Mouse (Mus musculus) bone marrow macrophage, adult 2 months (primary cell): ENCODE measurements around the gene Arid3c. TPM values are rescaled to one million over a fixed set of nuclear protein-coding genes. Genes with fewer than 3 reads are reported as not detected.
"Not testable (repeated sequence)": the region's sequence is repeated elsewhere in the genome, so short reads cannot be mapped to it uniquely, and the experiment has no call there.

Source experiments
- H3K27ac ChIP-seq: 2 replicates; pipeline ENCODE4 v1.5.1; 2012; ENCODE audit warnings: low read depth, low read length; ENCODE audit not compliant: insufficient read depth
- H3K4me1 ChIP-seq: 2 replicates; pipeline ENCODE4 v1.6.1; 2012; ENCODE audit warnings: low read length; ENCODE audit not compliant: control insufficient read depth, insufficient read depth
- H3K4me3 ChIP-seq: 2 replicates; pipeline ENCODE4 v1.5.1; 2012; ENCODE audit warnings: mild to moderate bottlenecking, low read length, moderate library complexity; ENCODE audit not compliant: insufficient read depth
- CTCF ChIP-seq: IDR thresholded peaks from 2 replicates; pipeline ENCODE4 v1.5.1; 2012; ENCODE audit warnings: low read depth, mild to moderate bottlenecking, low read length, moderate library complexity
- POLR2A ChIP-seq: IDR thresholded peaks from 2 replicates; pipeline ENCODE4 v1.6.1; 2012; ENCODE audit warnings: mild to moderate bottlenecking, low read depth, low read length, borderline replicate concordance
- polyA plus RNA-seq: library from polyadenylated mRNA; stranded (reverse); fragments of >200 nt; gene quantifications from 2 replicates; pipeline ENCODE4 v1.2.4, GENCODE M21; 2012; ENCODE audit not compliant: missing spikeins, insufficient read depth, insufficient read length

Gene Arid3c
- polyA plus RNA-seq, 1 experiment: not detected

DNA sequence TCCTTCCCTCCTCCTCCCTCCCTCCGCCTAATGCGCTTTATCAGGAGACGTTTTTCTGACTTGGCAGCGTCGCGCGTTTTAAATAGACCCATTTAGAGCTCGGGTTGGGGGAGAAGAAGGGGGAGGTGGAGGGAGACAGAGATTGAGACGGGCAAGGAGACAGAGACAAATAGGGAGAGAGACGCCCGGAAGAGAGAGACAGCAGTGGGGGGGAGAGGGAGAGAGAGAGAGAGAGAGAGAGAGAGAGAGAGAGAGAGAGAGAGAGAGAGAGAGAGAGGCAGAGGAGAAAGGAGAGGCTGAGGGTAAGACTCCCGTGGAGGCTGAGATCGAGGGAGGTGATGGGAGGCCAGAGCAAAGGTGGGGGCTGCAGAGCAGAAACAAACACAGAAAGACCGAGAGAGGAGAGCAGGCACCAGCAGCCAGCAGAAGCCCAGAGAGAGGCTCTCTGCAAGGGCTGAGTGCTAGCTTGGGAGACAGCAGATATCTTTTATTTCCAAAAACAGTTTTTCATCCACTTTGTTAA is 46.0 kb downstream of the Arid3c start:
- not testable (repeated sequence) for H3K27ac ChIP-seq, H3K4me1 ChIP-seq, H3K4me3 ChIP-seq

DNA sequence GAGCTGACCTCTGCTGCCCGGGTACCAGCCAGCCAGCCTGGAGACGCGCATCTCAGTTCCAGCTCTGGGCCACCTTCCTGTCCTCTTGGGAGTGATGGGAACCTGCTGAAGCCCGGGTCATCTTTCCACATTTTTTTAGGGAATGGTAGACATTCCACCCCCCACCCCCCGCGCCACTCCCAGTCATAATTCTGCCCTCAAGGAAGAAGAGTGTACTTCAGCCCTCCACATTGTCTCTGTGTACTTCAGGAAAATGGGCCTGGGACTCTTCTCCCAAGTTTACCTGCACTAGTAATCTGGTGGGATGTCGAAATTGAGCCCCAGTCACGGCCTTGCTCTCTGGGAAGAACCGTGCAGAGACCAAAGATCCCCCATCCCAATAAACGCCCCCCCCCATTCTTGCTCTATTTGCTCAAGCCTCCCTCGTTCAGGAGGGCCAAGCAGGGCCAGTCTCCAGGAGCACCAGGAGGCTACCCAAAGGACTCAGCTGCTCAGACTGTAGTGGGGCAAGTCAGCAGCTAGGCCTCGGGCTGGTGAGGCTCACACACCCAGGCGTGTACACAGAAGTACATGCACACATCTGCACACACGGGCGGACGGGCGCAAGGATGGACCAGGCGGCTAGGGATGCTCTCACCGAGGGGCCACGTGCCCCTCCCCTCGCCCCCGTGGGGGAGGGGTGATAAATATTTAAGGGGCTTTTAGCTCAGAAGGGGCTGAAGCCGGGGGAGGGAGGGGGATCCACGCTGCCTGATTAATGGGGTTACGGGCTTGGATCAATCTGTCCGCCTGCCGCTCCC is 46.6 kb downstream of the Arid3c start:
- H3K27ac ChIP-seq, H3K4me1 ChIP-seq, H3K4me3 ChIP-seq: not testable (repeated sequence)

DNA sequence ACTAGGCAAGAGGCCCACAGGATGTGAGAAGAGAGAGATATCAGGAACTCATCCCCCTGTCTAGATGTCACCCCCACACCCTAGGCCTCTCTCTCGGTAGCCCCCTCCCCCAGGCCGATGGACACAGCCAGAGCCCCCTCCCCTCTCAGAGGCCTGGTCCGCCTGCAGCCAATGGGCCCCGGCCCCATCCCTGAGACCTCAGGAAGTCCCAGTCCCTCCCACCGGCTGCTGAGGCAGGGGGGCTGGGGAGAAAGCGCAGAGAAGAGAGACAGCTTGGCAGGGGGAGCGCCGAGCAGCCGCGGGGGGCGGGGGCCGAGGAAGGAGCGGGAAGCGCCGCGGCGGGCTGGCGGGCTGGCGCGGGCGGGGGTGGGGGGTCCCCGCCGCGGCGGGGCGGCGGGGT is 47.6 kb downstream of the Arid3c start:
- H3K27ac ChIP-seq, H3K4me3 ChIP-seq, H3K4me1 ChIP-seq: not testable (repeated sequence)

DNA sequence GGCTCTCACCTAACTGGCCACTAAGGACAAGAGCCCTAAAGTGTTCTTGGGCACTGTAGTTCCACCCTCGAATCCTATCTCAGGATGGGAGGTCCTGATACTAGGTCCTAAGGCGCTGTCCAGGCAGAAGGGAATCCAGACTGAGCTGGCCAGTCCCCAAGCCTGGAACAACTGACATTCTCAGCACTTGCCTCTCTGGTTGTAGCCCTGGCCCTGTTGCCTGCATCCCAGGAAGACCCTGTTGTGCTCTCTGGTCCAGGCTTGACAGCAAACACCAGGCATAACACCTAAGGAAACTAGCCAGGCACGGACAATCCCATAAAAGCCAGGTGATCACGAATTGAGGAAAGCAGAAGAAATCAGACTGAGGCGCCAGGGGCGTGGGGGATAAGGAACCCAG is 48.2 kb downstream of the Arid3c start:
- TF ChIP-seq POLR2A: no peak

DNA sequence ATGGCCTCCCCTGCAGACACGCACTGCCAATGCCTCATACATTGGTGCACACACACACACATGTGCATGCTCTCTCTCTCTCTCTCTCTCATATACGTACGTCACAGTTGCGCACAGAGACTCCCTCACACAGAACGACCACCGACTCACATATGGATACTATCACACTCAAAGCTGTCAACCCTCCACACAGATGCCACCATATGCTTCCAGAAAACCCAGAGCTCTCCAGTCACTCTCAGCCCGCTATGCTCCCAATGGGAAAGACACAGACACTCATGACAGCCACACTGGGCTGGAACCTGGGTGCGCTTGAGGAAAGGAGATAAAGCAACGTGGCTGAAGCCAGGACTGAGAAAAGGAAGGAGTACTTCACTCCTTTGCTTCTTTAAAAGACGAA is 49.0 kb downstream of the Arid3c start:
- no peak overlapping the region for H3K4me3 ChIP-seq
- TF ChIP-seq POLR2A: no peak
- TF ChIP-seq CTCF: no peak
- H3K27ac ChIP-seq: no peak overlapping the region

More for the DNA sequence above, 48.2 kb downstream of the Arid3c start:
- no peak overlapping the region for H3K4me3 ChIP-seq
- no peak overlapping the region for H3K27ac ChIP-seq
- H3K4me1 ChIP-seq: no peaks in the 10 kb centered on the region

DNA sequence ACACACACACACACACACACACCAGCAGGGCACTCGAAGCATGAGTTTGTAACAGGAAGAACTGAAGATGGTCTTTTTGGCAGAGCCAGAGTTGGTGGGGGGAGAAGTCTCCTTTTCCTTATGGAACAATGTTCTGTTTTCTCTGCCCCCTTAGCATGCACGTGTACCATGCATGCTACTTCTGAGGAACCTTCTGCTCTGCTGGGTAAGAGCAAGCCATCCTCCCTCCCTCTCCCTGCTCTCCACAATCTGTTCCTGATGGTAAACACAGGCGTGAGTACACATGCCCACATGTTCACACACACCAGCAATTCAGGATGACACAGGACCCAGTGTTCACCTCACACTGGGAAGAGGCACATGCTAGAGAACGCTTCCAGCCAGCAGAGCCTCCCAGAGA is 49.8 kb downstream of the Arid3c start:
- Histone ChIP-seq H3K4me3 (no peak overlapping the region), H3K4me1 (no peaks in the 10 kb centered on the region), H3K27ac (no peak overlapping the region)
- no peak for TF ChIP-seq POLR2A
- no peak for TF ChIP-seq CTCF

More for the DNA sequence above, 49.0 kb downstream of the Arid3c start:
- H3K4me1 ChIP-seq: no peaks in the 10 kb centered on the region

DNA sequence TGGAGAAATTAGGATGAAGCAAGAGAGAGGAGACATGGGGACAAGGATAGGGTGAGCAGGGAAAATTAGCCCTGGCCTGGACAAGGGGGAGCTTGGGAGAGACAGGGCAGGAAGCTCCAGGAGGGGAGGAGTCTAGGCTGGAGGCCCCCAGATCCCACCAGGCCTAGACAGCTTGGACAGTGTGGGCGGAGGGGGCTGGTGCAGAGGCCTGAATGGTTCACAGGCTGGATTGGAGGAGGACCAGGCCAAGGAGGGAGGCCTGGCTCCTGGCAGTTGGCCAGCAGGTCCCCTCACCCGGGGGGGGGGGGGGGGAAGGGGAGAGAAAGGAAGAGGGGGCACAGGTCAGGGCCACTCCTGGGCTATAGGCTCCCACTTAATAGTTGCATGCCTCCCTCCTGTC is 51.7 kb downstream of the Arid3c start:
- TF ChIP-seq POLR2A (no peak), CTCF (no peak)
- H3K4me1 ChIP-seq: no peaks in the 10 kb centered on the region
- no peak overlapping the region for H3K27ac ChIP-seq

DNA sequence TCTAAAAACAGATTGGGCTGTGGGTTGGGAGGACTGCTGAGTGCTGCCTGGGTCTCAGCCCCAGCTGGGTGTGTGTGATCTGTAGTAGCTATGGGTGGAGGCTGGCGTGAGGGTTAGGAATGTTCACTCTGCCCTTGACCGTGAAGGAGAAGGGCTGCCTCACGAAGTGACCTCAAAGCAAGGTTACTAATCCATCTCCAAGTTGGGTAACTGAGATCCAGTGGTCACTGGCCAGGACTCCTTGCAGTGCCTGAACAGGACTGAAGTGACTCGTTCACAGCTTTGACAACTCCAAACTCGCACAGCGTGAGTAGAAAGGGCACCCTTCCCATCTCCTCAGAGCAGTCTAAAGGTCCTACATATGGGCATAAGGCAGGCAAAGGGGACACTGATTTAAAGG is 52.1 kb downstream of the Arid3c start:
- H3K4me1 ChIP-seq: no peaks in the 10 kb centered on the region
- no peak overlapping the region for H3K4me3 ChIP-seq
- no peak overlapping the region for H3K27ac ChIP-seq
- TF ChIP-seq POLR2A (no peak), CTCF (no peak)

More for the DNA sequence above, 51.7 kb downstream of the Arid3c start:
- H3K4me3 ChIP-seq: no peak overlapping the region

DNA sequence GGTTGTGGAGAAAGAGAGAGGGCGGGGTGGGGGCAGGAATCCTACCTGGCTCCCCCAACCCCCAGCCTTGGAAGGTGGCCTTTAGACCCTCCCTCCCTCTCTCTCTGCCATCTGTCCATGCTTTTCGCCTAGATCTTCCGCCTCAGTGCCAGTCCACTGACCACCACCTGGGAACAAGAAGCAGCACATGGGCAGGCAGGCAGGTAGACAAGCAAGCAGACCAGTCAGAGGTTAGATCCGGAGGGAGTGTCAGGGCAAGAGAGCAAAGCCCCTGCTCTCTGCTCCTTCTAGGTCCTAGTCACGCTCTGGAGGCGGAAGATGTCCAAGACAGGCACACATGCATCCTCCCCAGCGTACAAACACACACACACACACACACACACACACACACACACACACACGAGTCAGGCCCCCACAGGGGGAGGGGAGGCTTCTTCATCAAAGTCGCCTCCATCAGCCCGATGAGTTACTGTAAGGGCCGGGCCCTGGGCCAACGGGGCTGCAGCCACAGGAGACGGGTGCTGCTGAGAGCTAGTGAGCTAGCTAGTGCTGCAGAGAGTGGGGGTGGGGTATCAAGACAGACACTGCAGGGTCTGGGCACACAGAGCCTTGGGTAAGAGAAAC is 53.8 kb downstream of the Arid3c start:
- no peaks in the 10 kb centered on the region for H3K4me1 ChIP-seq
- no peak for TF ChIP-seq CTCF
- TF ChIP-seq POLR2A: no peak
- H3K4me3 ChIP-seq: no peak overlapping the region
- no peak overlapping the region for H3K27ac ChIP-seq

DNA sequence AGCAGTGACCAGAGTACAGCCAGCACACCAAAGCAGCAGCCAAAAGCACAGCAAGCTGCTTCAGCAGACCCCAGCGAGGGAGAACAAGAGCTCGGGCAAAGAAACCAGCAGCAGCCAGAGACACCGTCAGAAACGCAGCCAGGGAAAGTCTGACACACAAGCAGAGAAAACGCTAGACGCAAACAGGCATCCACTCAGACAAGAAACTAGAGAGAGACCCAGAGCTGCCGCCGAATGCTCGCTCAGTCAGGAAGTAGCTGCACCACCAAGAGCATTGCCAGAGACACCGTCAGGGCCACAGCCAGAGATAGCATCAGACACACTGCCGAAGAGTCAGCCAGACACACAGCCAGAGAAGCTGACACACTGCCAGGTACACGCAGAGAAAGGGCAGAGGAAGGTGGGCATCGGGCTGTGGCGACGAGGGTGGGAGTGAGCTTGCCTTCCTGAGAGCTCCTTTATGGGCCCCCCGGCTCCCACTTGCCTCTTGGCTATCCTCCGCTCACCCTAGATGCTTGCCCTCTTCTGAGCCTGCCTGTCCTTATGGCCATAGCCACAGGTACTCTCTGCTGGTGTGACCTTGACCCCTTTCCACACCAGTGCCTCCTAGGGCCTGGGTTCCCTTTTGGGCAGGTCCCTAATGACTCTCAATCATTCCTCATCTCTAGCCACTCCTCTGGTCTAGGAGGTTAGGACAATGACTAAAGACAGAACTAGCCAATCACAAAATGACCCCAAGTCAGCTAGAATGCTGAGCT is 54.5 kb downstream of the Arid3c start:
- no peaks in the 10 kb centered on the region for H3K4me1 ChIP-seq
- no peak overlapping the region for H3K4me3 ChIP-seq
- TF ChIP-seq POLR2A (no peak), CTCF (no peak)
- no peak overlapping the region for H3K27ac ChIP-seq

Other genes with a start within 250 kb of the Arid3c start
- 0.39 and 0.69 TPM in 2 replicates for gene AI464131, start 228.1 kb downstream of the Arid3c start, polyA plus RNA-seq
- gene 1110017D15Rik, start 213.8 kb downstream of the Arid3c start, polyA plus RNA-seq: 4.6 TPM in 1 of 2 replicates, not detected in the other
- gene Fam219a, start 161.6 kb downstream of the Arid3c start, polyA plus RNA-seq: 35.2 and 35.6 TPM in 2 replicates
- gene Dnaic1, start 161.4 kb downstream of the Arid3c start, polyA plus RNA-seq: not detected in 2 replicates
- gene Enho, start 90.8 kb downstream of the Arid3c start, polyA plus RNA-seq: 1.0 and 1.5 TPM in 2 replicates
- not detected in 2 replicates for gene Cntfr, start 34.1 kb downstream of the Arid3c start, polyA plus RNA-seq
- gene Il11ra1, start 31.2 kb downstream of the Arid3c start, polyA plus RNA-seq: 36.8 and 43.2 TPM in 2 replicates
- 19.1 and 20.0 TPM in 2 replicates for gene Rpp25l, start 17.6 kb downstream of the Arid3c start, polyA plus RNA-seq
- 75.2 and 75.7 TPM in 2 replicates for gene Dctn3, start 8.0 kb downstream of the Arid3c start, polyA plus RNA-seq
- gene Galt, start 24.1 kb upstream of the Arid3c start, polyA plus RNA-seq: 30.4 and 34.5 TPM in 2 replicates
- 52.7 and 60.0 TPM in 2 replicates for gene Sigmar1, start 25.0 kb upstream of the Arid3c start, polyA plus RNA-seq
- 13.3 and 15.4 TPM in 2 replicates for gene Ccl27a, start 43.1 kb upstream of the Arid3c start, polyA plus RNA-seq
- gene Gm21541, start 172.5 kb upstream of the Arid3c start, polyA plus RNA-seq: not detected in 2 replicates
- 2.0 and 2.8 TPM in 2 replicates for gene Gm20878, start 210.4 kb upstream of the Arid3c start, polyA plus RNA-seq
- gene Fam205a4, start 234.9 kb upstream of the Arid3c start, polyA plus RNA-seq: not detected in 2 replicates